Mouse (Mus musculus) forebrain, embryonic 14.5 days (tissue): ENCODE results near the gene Ankrd17. TPM values are rescaled to one million over a fixed set of nuclear protein-coding genes. Genes with fewer than 3 reads are reported as not detected.
A peak's percentile ranks its signal among the peaks of the same experiment; 100 is the strongest.

Source experiments
- ATAC-seq: fragments of 200-750 bp; cut with Nextera tagmentation; 2 replicates; pipeline ENCODE4 v1.8.0; 2017; ENCODE audit warnings: mild to moderate bottlenecking, moderate library complexity
- DNase-seq: peaks from one replicate; pipeline ENCODE4 v3.0.0-alpha.2; 2015; ENCODE audit warnings: low spot score
- H3K27ac ChIP-seq: fragments of 300-500 bp; sonication (generic); 2 replicates; pipeline ENCODE4 v1.5.1; 2014; ENCODE audit warnings: low read depth, mild to moderate bottlenecking, control low read depth, low read length, moderate library complexity
- H3K27me3 ChIP-seq: fragments of 300-500 bp; sonication (generic); replicated peaks from 2 replicates; pipeline ENCODE4 v1.6.1; 2014; ENCODE audit warnings: low read length, control low read depth, mixed read lengths; ENCODE audit not compliant: control insufficient read depth, insufficient read depth
- H3K36me3 ChIP-seq: fragments of 300-500 bp; sonication (generic); 2 replicates; pipeline ENCODE4 v1.6.1; 2014; ENCODE audit warnings: low read length, control low read depth; ENCODE audit not compliant: control insufficient read depth, insufficient read depth
- H3K4me1 ChIP-seq: fragments of 300-500 bp; sonication (generic); 2 replicates; pipeline ENCODE4 v1.6.1; 2014; ENCODE audit warnings: antibody characterized with exemption, low read length, control low read depth; ENCODE audit not compliant: control insufficient read depth, insufficient read depth
- H3K4me2 ChIP-seq: fragments of 300-500 bp; sonication (generic); 2 replicates; pipeline ENCODE4 v1.6.1; 2014; ENCODE audit warnings: mild to moderate bottlenecking, control low read depth, low read length
- H3K4me3 ChIP-seq: fragments of 300-500 bp; sonication (generic); 2 replicates; pipeline ENCODE4 v1.5.1; 2014; ENCODE audit warnings: low read depth, low read length, control low read depth
- H3K9ac ChIP-seq: fragments of 300-500 bp; sonication (generic); 2 replicates; pipeline ENCODE4 v1.6.1; 2014; ENCODE audit warnings: mild to moderate bottlenecking, low read length, control low read depth, moderate library complexity
- H3K9me3 ChIP-seq: fragments of 300-500 bp; sonication (generic); replicated peaks from 2 replicates; pipeline ENCODE4 v1.6.1; 2016; ENCODE audit warnings: low read length, control low read depth, mixed read lengths; ENCODE audit not compliant: control insufficient read depth
- WGBS: fragments of 180-500 bp; shearing (Covaris S2); extraction: QIAGEN DNeasy Blood & Tissue Kit; methylation state at CpG from one replicate; pipeline ENCODE4 v1.1.7; 2014; 5-methylcytosine and 5-hydroxymethylcytosine counted together
- polyA plus RNA-seq: library from polyadenylated mRNA; unstranded; fragments of >200 nt; fragmentation: Nextera tagmentation; extraction: Ambion mirVana; gene quantifications from 2 replicates; pipeline ENCODE4 v1.2.1, GENCODE M21; 2014

Ankrd17 gene
- polyA plus RNA-seq, 1 experiment from 2014 or later: 26.2 TPM

GRCm38 (mm10) chr5:90245416-90245815 is 121.0 kb downstream of the Ankrd17 start:
- ATAC-seq (no peak), DNase-seq (no peak)
- no peak overlapping the region for H3K27ac ChIP-seq
- peaks cover 61% of the 10 kb centered on the region for H3K36me3 ChIP-seq
- H3K9ac ChIP-seq: no peak overlapping the region
- no peaks in the 10 kb centered on the region for H3K27me3 ChIP-seq
- WGBS: 84% methylated on average over 4 of the region's 4 CpGs
- no peaks in the 10 kb centered on the region for H3K4me1 ChIP-seq
- H3K4me3 ChIP-seq: no peak overlapping the region
- no peak overlapping the region for H3K4me2 ChIP-seq
- H3K9me3 ChIP-seq: no peaks in the 10 kb centered on the region

DNA sequence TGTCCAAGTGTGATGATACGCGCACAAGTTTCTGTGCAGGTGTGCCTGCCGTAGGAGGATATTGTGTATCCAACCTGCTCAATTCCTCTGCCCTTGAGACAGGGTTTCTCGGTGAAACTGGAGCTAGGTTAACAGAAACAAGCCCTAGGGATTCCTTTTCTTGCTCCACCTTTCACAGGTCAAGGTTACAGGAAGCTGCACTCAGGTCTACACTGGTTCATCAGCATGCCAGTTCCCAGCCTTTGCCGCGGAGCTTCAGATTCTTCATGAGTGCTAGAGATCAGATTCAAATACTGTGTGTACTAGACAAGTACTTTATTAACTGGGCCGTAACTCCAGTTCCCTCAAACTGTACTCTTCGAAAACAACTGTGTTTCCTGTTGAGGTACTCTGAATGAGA is 131.2 kb downstream of the Ankrd17 start:
- WGBS: 97% methylated on average over 8 of the region's 8 CpGs
- H3K4me2 ChIP-seq: no peak overlapping the region
- no peaks in the 10 kb centered on the region for H3K4me1 ChIP-seq
- H3K36me3 ChIP-seq: peaks cover 87% of the 10 kb centered on the region
- no peak overlapping the region for H3K9ac ChIP-seq
- DNase-seq: no peak
- H3K27ac ChIP-seq: no peak overlapping the region
- ATAC-seq: no peak
- H3K9me3 ChIP-seq: no peaks in the 10 kb centered on the region
- H3K4me3 ChIP-seq: no peak overlapping the region
- H3K27me3 ChIP-seq: no peaks in the 10 kb centered on the region

GRCm38 (mm10) chr5:90233305-90233704 is 133.1 kb downstream of the Ankrd17 start:
- H3K27ac ChIP-seq: no peak overlapping the region
- H3K27me3 ChIP-seq: no peaks in the 10 kb centered on the region
- H3K4me1 ChIP-seq: no peaks in the 10 kb centered on the region
- no peak overlapping the region for H3K4me3 ChIP-seq
- whole genome bisulfite sequencing: 100% methylated on average over 4 of the region's 4 CpGs
- no peaks in the 10 kb centered on the region for H3K9me3 ChIP-seq
- DNase-seq: no peak
- no peak overlapping the region for H3K4me2 ChIP-seq
- no peak overlapping the region for H3K9ac ChIP-seq
- peaks cover 89% of the 10 kb centered on the region for H3K36me3 ChIP-seq
- ATAC-seq: no peak

GRCm38 (mm10) chr5:90229760-90230159 is 136.6 kb downstream of the Ankrd17 start:
- ATAC-seq (no peak), DNase-seq (no peak)
- WGBS: 90% methylated on average over 2 of the region's 2 CpGs
- H3K27me3 ChIP-seq: no peaks in the 10 kb centered on the region
- peaks cover 75% of the 10 kb centered on the region for H3K36me3 ChIP-seq
- H3K9me3 ChIP-seq: no peaks in the 10 kb centered on the region
- no peak overlapping the region for H3K4me3 ChIP-seq
- no peaks in the 10 kb centered on the region for H3K4me1 ChIP-seq
- H3K4me2 ChIP-seq: no peak overlapping the region
- H3K27ac ChIP-seq: no peak overlapping the region
- H3K9ac ChIP-seq: no peak overlapping the region

DNA sequence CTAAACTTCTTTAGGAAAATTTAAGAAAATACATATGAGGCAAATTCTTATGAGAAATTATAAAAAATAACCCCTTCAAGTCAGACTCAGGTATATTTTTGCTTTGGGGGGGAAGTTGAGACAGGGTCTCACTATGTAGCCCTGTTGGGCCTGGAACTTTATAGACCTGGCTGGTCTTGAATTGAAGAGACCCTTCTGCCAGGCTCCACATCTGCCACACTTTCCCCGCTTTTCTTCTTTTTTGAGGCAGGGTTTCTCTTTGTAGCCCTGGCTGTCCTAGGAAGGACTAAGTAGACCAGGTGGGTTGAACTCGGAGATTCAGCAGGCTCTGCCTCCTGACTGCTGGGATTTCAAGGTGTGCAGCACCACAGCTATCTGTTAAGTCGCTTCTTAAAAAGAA is 139.7 kb downstream of the Ankrd17 start:
- Histone ChIP-seq H3K4me1 (peaks cover 4% of the 10 kb centered on the region), H3K27ac (no peak overlapping the region), H3K4me3 (no peak overlapping the region), H3K27me3 (no peaks in the 10 kb centered on the region), H3K36me3 (peaks cover 50% of the 10 kb centered on the region), H3K9ac (no peak overlapping the region), H3K9me3 (no peaks in the 10 kb centered on the region), H3K4me2 (no peak overlapping the region)
- 93% methylated on average over 3 of the region's 3 CpGs for WGBS
- ATAC-seq (no peak), DNase-seq (no peak)

GRCm38 (mm10) chr5:90224730-90225129 is 141.6 kb downstream of the Ankrd17 start:
- Histone ChIP-seq H3K27ac (no peak overlapping the region), H3K4me2 (no peak overlapping the region), H3K9ac (no peak overlapping the region), H3K36me3 (peaks cover 41% of the 10 kb centered on the region), H3K27me3 (no peaks in the 10 kb centered on the region), H3K4me3 (no peak overlapping the region), H3K9me3 (no peaks in the 10 kb centered on the region), H3K4me1 (peaks cover 4% of the 10 kb centered on the region)
- DNase-seq (no peak), ATAC-seq (no peak)
- 90% methylated on average over 5 of the region's 5 CpGs for WGBS

GRCm38 (mm10) chr5:90223534-90224381 is 142.6 kb downstream of the Ankrd17 start, which contains the start of gene Cox18:
Gene Cox18 (minus strand): TSS chr5:90224001.
- Histone ChIP-seq H3K27ac (peak within 1 kb of the TSS; percentile 86), H3K4me3 (peak within 1 kb of the TSS; percentile 85), H3K4me2 (peak within 1 kb of the TSS; percentile 77), H3K27me3 (no peaks in the 10 kb centered on the region), H3K9me3 (no peaks in the 10 kb centered on the region), H3K36me3 (peaks cover 37% of the 10 kb centered on the region), H3K9ac (peak within 1 kb of the TSS; percentile 87), H3K4me1 (peaks cover 4% of the 10 kb centered on the region)
- DNase-seq (peak; percentile 99), ATAC-seq (peak; percentile 98)
- under 1% methylated on average over 62 of the region's 62 CpGs for WGBS

DNA sequence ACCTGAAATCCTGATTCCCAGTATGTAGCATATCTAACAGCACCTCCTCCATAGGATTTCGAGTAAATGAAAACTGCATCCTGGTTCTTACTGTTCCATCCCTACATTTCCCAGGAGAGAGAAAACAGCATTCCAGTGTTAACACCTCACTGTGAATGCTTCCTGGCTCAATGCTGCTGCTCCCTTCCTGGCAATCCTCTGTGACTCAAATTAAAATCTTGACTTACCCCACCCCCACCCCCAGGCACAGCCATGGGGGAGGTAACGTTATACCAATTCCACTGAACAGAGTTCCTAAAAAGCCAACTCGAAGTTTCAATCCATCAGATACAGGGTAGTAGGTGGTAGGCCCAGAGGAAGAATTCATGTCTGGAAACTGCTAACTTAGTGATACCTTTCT is 143.4 kb downstream of the Ankrd17 start:
- Histone ChIP-seq H3K27ac (no peak overlapping the region), H3K4me1 (peaks cover 4% of the 10 kb centered on the region), H3K4me3 (peak overlapping the region; percentile 85), H3K27me3 (no peaks in the 10 kb centered on the region), H3K36me3 (peaks cover 38% of the 10 kb centered on the region), H3K4me2 (peak overlapping the region; percentile 77), H3K9me3 (no peaks in the 10 kb centered on the region), H3K9ac (peak overlapping the region; percentile 87)
- 48% methylated on average over 3 of the region's 3 CpGs for whole genome bisulfite sequencing
- DNase-seq: no peak
- ATAC-seq: no peak

- no peak overlapping the region for H3K4me3 ChIP-seq
- DNase-seq: no peak
- no peaks in the 10 kb centered on the region for H3K27me3 ChIP-seq
- no peak for ATAC-seq
- peaks cover 51% of the 10 kb centered on the region for H3K36me3 ChIP-seq
- WGBS: 94% methylated on average over 3 of the region's 3 CpGs
- no peak overlapping the region for H3K27ac ChIP-seq
- H3K9me3 ChIP-seq: no peaks in the 10 kb centered on the region
- H3K4me1 ChIP-seq: no peaks in the 10 kb centered on the region
- H3K9ac ChIP-seq: no peak overlapping the region
- H3K4me2 ChIP-seq: no peak overlapping the region
Measured at GRCm38 (mm10) chr5:90217791-90218190, 148.6 kb downstream of the Ankrd17 start.
